Mouse (Mus musculus) cortical plate, adult 2 months (tissue): ENCODE data around the gene Sphkap. TPM values are rescaled to one million over a fixed set of nuclear protein-coding genes. Genes with fewer than 3 reads are reported as not detected.

Source experiments
- H3K27ac ChIP-seq: fragments of 200-500 bp; 2 replicates; pipeline ENCODE4 v1.5.1; 2012; ENCODE audit warnings: low read length, control low read depth, inconsistent platforms; ENCODE audit not compliant: insufficient read depth
- H3K4me1 ChIP-seq: fragments of 200-500 bp; 2 replicates; pipeline ENCODE4 v1.6.1; 2011; ENCODE audit warnings: low read length; ENCODE audit not compliant: control insufficient read depth, insufficient read depth
- H3K4me3 ChIP-seq: fragments of 200-500 bp; 2 replicates; pipeline ENCODE4 v1.5.1; 2011; ENCODE audit warnings: mild to moderate bottlenecking, low read length, control low read depth; ENCODE audit not compliant: insufficient read depth
- CTCF ChIP-seq: fragments of 200-500 bp; IDR thresholded peaks from 2 replicates; pipeline ENCODE4 v1.5.1; 2011; ENCODE audit warnings: mild to moderate bottlenecking, control low read depth, low read length; ENCODE audit not compliant: insufficient read depth; ENCODE audit errors: extremely low read depth
- POLR2A ChIP-seq: fragments of 200-500 bp; IDR thresholded peaks from 2 replicates; pipeline ENCODE4 v1.6.1; 2011; ENCODE audit warnings: mild to moderate bottlenecking, low read length, control low read depth; ENCODE audit not compliant: insufficient read depth; ENCODE audit errors: extremely low read depth
- polyA plus RNA-seq: library from polyadenylated mRNA; depleted of rRNA; stranded (reverse); fragments of >200 nt; gene quantifications from 2 replicates; pipeline ENCODE4 v1.2.3, GENCODE M21; 2012

Gene Sphkap
- polyA plus RNA-seq, 1 experiment = 46.6 TPM

GRCm38 (mm10) chr1:83311607-83312295 is 96.2 kb downstream of the Sphkap start:
- TF ChIP-seq POLR2A (no peak), CTCF (no peak)
- H3K4me3 ChIP-seq = no peak overlapping the region
- peaks cover 2% of the 10 kb centered on the region; the same call in 1 of the 2 replicates for H3K4me1 ChIP-seq
- no peak overlapping the region for H3K27ac ChIP-seq

GRCm38 (mm10) chr1:83297137-83298076 is 110.6 kb downstream of the Sphkap start:
- TF ChIP-seq CTCF = no peak
- TF ChIP-seq POLR2A = no peak
- peaks cover 2% of the 10 kb centered on the region; the same call in 1 of the 2 replicates for H3K4me1 ChIP-seq
- no peak overlapping the region for H3K27ac ChIP-seq
- no peak overlapping the region for H3K4me3 ChIP-seq

- no peak overlapping the region for H3K4me3 ChIP-seq
- no peak overlapping the region for H3K27ac ChIP-seq
- no peaks in the 10 kb centered on the region for H3K4me1 ChIP-seq
- TF ChIP-seq POLR2A (no peak), CTCF (no peak)
Measured at GRCm38 (mm10) chr1:83285866-83286265, 122.1 kb downstream of the Sphkap start.

GRCm38 (mm10) chr1:83277044-83277443 is 131.0 kb downstream of the Sphkap start:
- no peak for TF ChIP-seq POLR2A
- no peak for TF ChIP-seq CTCF
- H3K4me1 ChIP-seq = peaks cover 2% of the 10 kb centered on the region; the same call in 1 of the 2 replicates
- no peak overlapping the region for H3K27ac ChIP-seq
- H3K4me3 ChIP-seq = no peak overlapping the region

GRCm38 (mm10) chr1:83276637-83277036 is 131.4 kb downstream of the Sphkap start:
- Histone ChIP-seq H3K4me3 (no peak overlapping the region), H3K4me1 (peaks cover 2% of the 10 kb centered on the region; the same call in 1 of the 2 replicates), H3K27ac (no peak overlapping the region)
- TF ChIP-seq POLR2A (no peak), CTCF (no peak)

GRCm38 (mm10) chr1:83251746-83252145 is 156.3 kb downstream of the Sphkap start:
- no peak for TF ChIP-seq POLR2A
- TF ChIP-seq CTCF = no peak
- no peak overlapping the region for H3K27ac ChIP-seq
- H3K4me1 ChIP-seq = no peaks in the 10 kb centered on the region
- H3K4me3 ChIP-seq = no peak overlapping the region

GRCm38 (mm10) chr1:83248235-83248746 is 159.7 kb downstream of the Sphkap start:
- no peaks in the 10 kb centered on the region for H3K4me1 ChIP-seq
- no peak overlapping the region for H3K27ac ChIP-seq
- TF ChIP-seq POLR2A (no peak), CTCF (no peak)

GRCm38 (mm10) chr1:83227946-83228345 is 180.1 kb downstream of the Sphkap start:
- no peak overlapping the region for H3K27ac ChIP-seq
- H3K4me1 ChIP-seq = no peaks in the 10 kb centered on the region
- no peak for TF ChIP-seq CTCF
- no peak for TF ChIP-seq POLR2A
- H3K4me3 ChIP-seq = no peak overlapping the region

More at GRCm38 (mm10) chr1:83248235-83248746, 159.7 kb downstream of the Sphkap start:
- no peak overlapping the region for H3K4me3 ChIP-seq

GRCm38 (mm10) chr1:83224423-83224960 is 183.5 kb downstream of the Sphkap start:
- TF ChIP-seq POLR2A = no peak
- TF ChIP-seq CTCF = no peak
- Histone ChIP-seq H3K4me1 (no peaks in the 10 kb centered on the region), H3K4me3 (no peak overlapping the region), H3K27ac (no peak overlapping the region)

GRCm38 (mm10) chr1:83223072-83223471 is 184.9 kb downstream of the Sphkap start:
- no peak overlapping the region for H3K27ac ChIP-seq
- TF ChIP-seq POLR2A = no peak
- peak; percentile 10; the same call in 1 of the 2 replicates for TF ChIP-seq CTCF
- H3K4me1 ChIP-seq = no peaks in the 10 kb centered on the region

More at GRCm38 (mm10) chr1:83223072-83223471, 184.9 kb downstream of the Sphkap start:
- no peak overlapping the region for H3K4me3 ChIP-seq
